Mouse (Mus musculus) liver, adult 10 weeks (tissue): ENCODE measurements around the gene Tceal3. TPM values are rescaled to one million over a fixed set of nuclear protein-coding genes. Genes with fewer than 3 reads are reported as not detected.

Experiments used
- polyA plus RNA-seq: library from polyadenylated mRNA; stranded (reverse); fragments of 350-450 nt; fragmentation: Illumina TruSeq; extraction: RNeasy Lipid Tissue Mini Kit (QIAGEN cat#74804); gene quantifications from one replicate; pipeline ENCODE4 v1.2.3, GENCODE M21; 2014; ENCODE audit warnings: low read depth, low replicate concordance

Tceal3 gene
- not detected for polyA plus RNA-seq

GRCm38 (mm10) chrX:136590199-136590896 is at the start of gene Tceal3:
TSS of gene Tceal3 (plus strand) at chrX:136590842.

GRCm38 (mm10) chrX:136543956-136544355 is 46.7 kb upstream of the Tceal3 start, which contains the start of gene Kir3dl2:
TSS of gene Kir3dl2 (minus strand) at chrX:136544056.

GRCm38 (mm10) chrX:136707446-136708167 is 117.0 kb downstream of the Tceal3 start, which contains the start of gene Tceal1:
TSS of gene Tceal1 (plus strand) at chrX:136707982.

Other genes with a start within 250 kb of the Tceal3 start
- gene Kir3dl1, start 72.8 kb upstream of the Tceal3 start, polyA plus RNA-seq: not detected
- not detected for gene Kir3dl2, start 46.8 kb upstream of the Tceal3 start, polyA plus RNA-seq
- gene Tceal1, start 117.1 kb downstream of the Tceal3 start, polyA plus RNA-seq: 1.6 TPM
- gene Morf4l2, start 152.8 kb downstream of the Tceal3 start, polyA plus RNA-seq: 218 TPM
- not detected for gene Glra4, start 189.3 kb downstream of the Tceal3 start, polyA plus RNA-seq
- gene Plp1, start 231.8 kb downstream of the Tceal3 start, polyA plus RNA-seq: 1.2 TPM